Mouse (Mus musculus) neural tube, embryonic 12.5 days (tissue): Measurements from ENCODE around the gene Pitpnm2. TPM values are rescaled to one million over a fixed set of nuclear protein-coding genes. Genes with fewer than 3 reads are reported as not detected.

ENCODE experiments used
- ATAC-seq: fragments of 200-750 bp; cut with Nextera tagmentation; 2 replicates; pipeline ENCODE4 v1.8.0; 2017; ENCODE audit warnings: low read depth, mild to moderate bottlenecking, moderate TSS enrichment, moderate library complexity; ENCODE audit not compliant: low FRiP score
- H3K27ac ChIP-seq: fragments of 300-500 bp; sonication (generic); 2 replicates; pipeline ENCODE4 v1.5.1; 2016
- H3K27me3 ChIP-seq: fragments of 300-500 bp; sonication (generic); replicated peaks from 2 replicates; pipeline ENCODE4 v1.6.1; 2016; ENCODE audit warnings: mild to moderate bottlenecking
- H3K36me3 ChIP-seq: fragments of 300-500 bp; sonication (generic); 2 replicates; pipeline ENCODE4 v1.6.1; 2016; ENCODE audit warnings: mild to moderate bottlenecking
- H3K4me1 ChIP-seq: fragments of 300-500 bp; sonication (generic); 2 replicates; pipeline ENCODE4 v1.6.1; 2016
- H3K4me2 ChIP-seq: fragments of 300-500 bp; sonication (generic); replicated peaks from 2 replicates; pipeline ENCODE4 v1.6.1; 2016; ENCODE audit warnings: mild to moderate bottlenecking
- H3K4me3 ChIP-seq: fragments of 300-500 bp; sonication (generic); 2 replicates; pipeline ENCODE4 v1.5.1; 2016
- H3K9ac ChIP-seq: fragments of 300-500 bp; sonication (generic); 2 replicates; pipeline ENCODE4 v1.6.1; 2016; ENCODE audit warnings: mild to moderate bottlenecking
- H3K9me3 ChIP-seq: fragments of 300-500 bp; sonication (generic); 2 replicates; pipeline ENCODE4 v1.6.1; 2016; ENCODE audit warnings: mild to moderate bottlenecking
- WGBS: fragments of 180-500 bp; shearing (Covaris S2); methylation state at CpG from one replicate; pipeline ENCODE4 v1.1.7; 2016; 5-methylcytosine and 5-hydroxymethylcytosine counted together
- polyA plus RNA-seq: library from polyadenylated mRNA; unstranded; fragments of >200 nt; fragmentation: Nextera tagmentation; extraction: Ambion mirVana; gene quantifications from 2 replicates; pipeline ENCODE4 v1.2.1, GENCODE M21; 2016

The Pitpnm2 gene
- polyA plus RNA-seq, 1 experiment from 2014 or later = 7.4 TPM

GRCm38 (mm10) chr5:124103552-124103951, 146.0 kb downstream of the Pitpnm2 start:
- WGBS = 95% methylated on average over 9 of the region's 9 CpGs
- ATAC-seq = no peak

GRCm38 (mm10) chr5:124103020-124103419, 146.5 kb downstream of the Pitpnm2 start:
- Histone ChIP-seq H3K9me3 (no peaks in the 10 kb centered on the region; the same call in 1 of the 2 replicates), H3K27me3 (no peaks in the 10 kb centered on the region), H3K4me1 (no peaks in the 10 kb centered on the region), H3K27ac (no peak overlapping the region), H3K4me2 (no peak overlapping the region), H3K9ac (no peak overlapping the region), H3K4me3 (no peak overlapping the region), H3K36me3 (no peaks in the 10 kb centered on the region)
- no peak for ATAC-seq
- WGBS = 89% methylated on average over 3 of the region's 3 CpGs

More at GRCm38 (mm10) chr5:124103552-124103951, 146.0 kb downstream of the Pitpnm2 start:
- Histone ChIP-seq H3K4me1 (no peaks in the 10 kb centered on the region), H3K4me2 (no peak overlapping the region), H3K9ac (no peak overlapping the region), H3K27ac (no peak overlapping the region), H3K36me3 (no peaks in the 10 kb centered on the region), H3K9me3 (no peaks in the 10 kb centered on the region; the same call in 1 of the 2 replicates), H3K4me3 (no peak overlapping the region), H3K27me3 (no peaks in the 10 kb centered on the region)

DNA sequence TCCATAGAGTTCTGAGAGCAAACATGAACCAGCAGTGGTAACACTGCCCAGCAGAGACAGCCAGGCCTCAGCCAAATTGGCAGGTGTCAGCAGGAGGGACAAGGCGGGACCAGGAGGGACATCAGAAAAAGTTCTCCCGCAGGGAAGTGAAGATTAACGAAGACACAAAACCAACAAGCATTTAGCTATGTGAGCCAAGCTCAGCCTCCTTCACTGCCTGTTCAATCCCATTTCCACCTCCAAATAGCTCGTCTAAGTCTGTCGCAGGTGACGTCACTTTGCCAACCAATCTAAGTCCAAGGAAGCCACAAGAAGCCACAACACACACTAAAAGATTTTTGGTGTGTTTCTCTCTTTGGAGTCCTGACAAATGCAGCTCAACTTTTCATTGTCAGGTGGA, 147.2 kb downstream of the Pitpnm2 start:
- Histone ChIP-seq H3K27me3 (no peaks in the 10 kb centered on the region), H3K4me1 (no peaks in the 10 kb centered on the region), H3K9me3 (no peaks in the 10 kb centered on the region; the same call in 1 of the 2 replicates), H3K4me3 (no peak overlapping the region), H3K9ac (no peak overlapping the region), H3K27ac (no peak overlapping the region), H3K36me3 (no peaks in the 10 kb centered on the region), H3K4me2 (no peak overlapping the region)
- WGBS = 78% methylated on average over 6 of the region's 6 CpGs
- no peak for ATAC-seq

- no peaks in the 10 kb centered on the region; the same call in 1 of the 2 replicates for H3K9me3 ChIP-seq
- no peaks in the 10 kb centered on the region for H3K36me3 ChIP-seq
- WGBS = 92% methylated on average over 11 of the region's 11 CpGs
- no peak overlapping the region for H3K9ac ChIP-seq
- H3K27me3 ChIP-seq = peaks cover 4% of the 10 kb centered on the region
- no peak for ATAC-seq
- no peak overlapping the region for H3K27ac ChIP-seq
- no peak overlapping the region for H3K4me2 ChIP-seq
- H3K4me3 ChIP-seq = no peak overlapping the region
- H3K4me1 ChIP-seq = peaks cover 4% of the 10 kb centered on the region
These were observed 149.2 kb downstream of the Pitpnm2 start for GRCm38 (mm10) chr5:124100128-124101044.

- Histone ChIP-seq H3K4me1 (peaks cover 9% of the 10 kb centered on the region), H3K27ac (no peak overlapping the region), H3K9ac (no peak overlapping the region), H3K9me3 (no peaks in the 10 kb centered on the region; the same call in 1 of the 2 replicates), H3K27me3 (peaks cover 18% of the 10 kb centered on the region), H3K4me2 (no peak overlapping the region), H3K36me3 (no peaks in the 10 kb centered on the region), H3K4me3 (no peak overlapping the region)
- WGBS = 84% methylated on average over 2 of the region's 2 CpGs
- ATAC-seq = no peak
These were observed 150.6 kb downstream of the Pitpnm2 start for GRCm38 (mm10) chr5:124098923-124099322.

DNA sequence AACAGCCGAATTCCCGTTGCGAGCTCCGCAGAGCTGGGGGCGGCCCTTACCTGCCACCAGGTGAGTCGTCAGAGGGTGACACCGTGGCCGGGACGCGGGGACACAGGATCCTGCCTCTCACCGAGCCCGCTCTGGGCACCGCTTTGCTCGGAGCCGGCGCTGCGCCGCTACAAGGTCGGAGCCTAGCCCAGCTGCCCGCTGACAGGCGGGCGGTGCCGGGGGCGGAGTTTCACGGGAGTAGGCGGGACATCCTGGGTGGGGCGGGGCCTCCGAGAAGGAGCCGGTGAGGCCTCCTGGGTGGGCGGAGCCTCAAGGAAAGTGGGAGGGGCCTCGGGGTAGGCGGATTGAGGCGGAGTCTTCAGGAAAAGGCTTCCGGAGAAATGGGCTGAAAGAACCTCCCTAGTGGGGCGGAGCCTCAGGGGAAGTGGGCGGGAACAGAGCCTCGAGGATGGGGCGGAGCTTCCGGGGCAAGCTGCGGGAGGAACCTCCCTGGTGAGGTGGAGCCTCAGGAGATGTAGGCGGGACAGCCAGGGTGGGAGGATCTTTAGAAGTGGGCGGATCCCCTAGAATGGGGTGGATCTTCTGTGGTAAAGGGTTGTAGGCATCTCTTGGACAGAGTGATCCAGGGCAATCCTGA, 153.8 kb downstream of the Pitpnm2 start, which contains the start of gene Abcb9:
Gene Abcb9 (minus strand): TSS at position 203 of the 637 bp plus-strand sequence.
- Histone ChIP-seq H3K4me1 (peaks cover 9% of the 10 kb centered on the region), H3K36me3 (no peaks in the 10 kb centered on the region), H3K9ac (peak within 1 kb of the TSS; percentile 57), H3K9me3 (no peaks in the 10 kb centered on the region; the same call in 1 of the 2 replicates), H3K4me2 (peak within 1 kb of the TSS; percentile 67), H3K27me3 (peaks cover 24% of the 10 kb centered on the region), H3K27ac (no peak within 1 kb of the TSS), H3K4me3 (peak within 1 kb of the TSS; percentile 36)
- peak; percentile 72 for ATAC-seq
- under 1% methylated on average over 42 of the region's 42 CpGs for WGBS

DNA sequence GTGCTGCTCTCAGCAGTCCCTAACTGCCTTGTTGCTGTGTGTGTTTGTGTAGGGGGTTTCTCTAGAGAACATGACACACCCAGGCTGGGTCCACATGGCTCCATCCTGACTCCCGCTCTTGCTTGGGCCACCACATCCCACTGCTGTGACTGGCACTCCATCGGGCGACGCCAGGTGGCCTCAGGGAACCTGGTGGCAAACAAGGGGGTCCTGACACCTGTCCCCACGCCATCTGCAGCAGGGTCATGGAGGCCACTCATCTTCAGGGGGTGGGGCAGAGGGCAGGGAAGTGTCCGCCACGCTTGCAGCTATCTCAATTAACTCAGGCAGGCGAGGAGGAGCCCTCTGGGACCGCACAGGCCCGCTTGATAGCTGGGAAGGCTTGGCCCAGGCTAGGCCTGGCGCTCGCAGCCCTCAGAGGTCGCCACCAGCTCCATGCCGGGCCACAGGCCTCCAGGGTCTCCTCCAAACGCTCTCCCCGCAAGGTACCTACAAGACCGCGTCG, 154.4 kb downstream of the Pitpnm2 start:
- Histone ChIP-seq H3K27ac (no peak overlapping the region), H3K4me2 (peak overlapping the region; percentile 67), H3K27me3 (peaks cover 24% of the 10 kb centered on the region), H3K9ac (peak overlapping the region; percentile 57), H3K4me3 (peak overlapping the region; percentile 36), H3K9me3 (no peaks in the 10 kb centered on the region; the same call in 1 of the 2 replicates), H3K36me3 (no peaks in the 10 kb centered on the region), H3K4me1 (peaks cover 9% of the 10 kb centered on the region)
- 9% methylated on average over 19 of the region's 19 CpGs for WGBS
- ATAC-seq = peak; percentile 26

DNA sequence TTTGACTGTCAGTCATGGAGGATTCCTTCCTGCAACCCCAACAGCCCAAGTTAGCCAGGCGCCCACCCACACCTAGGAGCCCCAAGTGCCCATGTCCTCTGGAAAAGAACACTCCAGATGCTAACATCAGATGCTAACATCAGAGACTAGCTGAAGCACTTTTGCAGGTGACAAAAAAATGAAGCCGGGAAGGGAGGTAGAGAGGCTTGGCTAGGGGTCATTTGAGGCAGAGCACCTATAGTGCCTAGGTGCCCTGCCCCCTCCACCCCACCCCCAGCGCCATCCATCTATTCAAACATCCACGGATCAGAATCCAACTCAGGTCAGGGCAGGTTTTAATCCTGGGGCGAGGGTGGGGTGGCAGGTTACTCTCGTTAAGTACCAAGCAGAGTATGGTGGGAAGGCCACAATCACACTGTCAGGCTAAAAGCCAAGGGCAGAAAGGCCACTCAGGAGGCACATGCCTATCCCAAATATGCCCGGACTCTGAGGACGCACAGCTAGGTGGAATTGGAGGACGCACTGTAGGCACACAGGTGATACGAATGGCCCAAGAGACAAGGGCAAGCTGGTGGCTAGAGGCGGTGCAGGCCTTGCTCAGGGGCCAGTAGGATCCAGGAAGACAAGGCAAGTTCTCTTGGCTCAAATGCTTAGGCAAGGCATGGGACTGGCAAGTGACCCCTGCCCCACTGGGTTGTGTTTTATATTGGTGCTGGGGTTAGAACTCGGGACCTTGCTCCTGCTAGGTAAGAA, 155.5 kb downstream of the Pitpnm2 start:
- peaks cover 24% of the 10 kb centered on the region for H3K27me3 ChIP-seq
- no peak for ATAC-seq
- H3K9ac ChIP-seq = 0 out of 2 replicates have a peak overlapping the region, but pooled peaks have one; percentile 8
- no peaks in the 10 kb centered on the region for H3K9me3 ChIP-seq
- H3K27ac ChIP-seq = no peak overlapping the region
- H3K4me1 ChIP-seq = peaks cover 9% of the 10 kb centered on the region
- H3K4me2 ChIP-seq = no peak overlapping the region
- 90% methylated on average over 12 of the region's 12 CpGs for whole genome bisulfite sequencing
- H3K36me3 ChIP-seq = no peaks in the 10 kb centered on the region
- H3K4me3 ChIP-seq = no peak overlapping the region

DNA sequence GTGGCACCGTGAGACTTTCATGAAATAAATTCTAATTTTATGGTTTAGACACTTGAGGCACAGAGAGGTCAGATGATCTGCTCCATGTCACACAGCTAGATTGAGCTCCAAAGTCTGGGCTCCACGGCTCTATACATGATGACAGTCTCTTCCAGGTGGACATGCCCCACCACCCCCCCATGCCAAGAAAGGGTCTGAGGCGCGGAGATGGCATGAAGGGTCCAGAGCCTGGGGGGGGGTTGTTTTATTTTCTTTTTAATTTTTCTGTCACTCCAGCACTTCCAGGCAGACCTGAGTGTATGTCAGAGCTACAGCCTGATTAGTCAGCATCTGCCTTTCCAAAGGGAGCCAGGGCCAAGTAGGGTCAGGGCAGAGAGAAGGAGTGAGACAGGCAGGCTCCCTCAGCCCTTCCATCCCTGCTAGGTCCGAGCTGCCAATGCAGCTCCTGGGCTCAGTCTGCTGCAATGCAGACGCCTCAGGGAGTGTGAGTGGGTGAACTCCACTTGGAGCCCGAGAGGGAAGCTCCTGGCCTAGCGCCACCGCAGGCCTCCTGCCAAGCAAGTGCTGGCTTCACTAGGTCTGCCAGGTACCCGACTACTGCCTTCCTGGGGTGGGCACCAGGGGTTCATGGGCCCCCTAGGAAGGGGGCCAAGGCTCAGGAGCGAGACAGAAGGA, 156.3 kb downstream of the Pitpnm2 start:
- 79% methylated on average over 11 of the region's 11 CpGs for WGBS
- H3K9me3 ChIP-seq = no peaks in the 10 kb centered on the region
- no peak for ATAC-seq
- H3K27me3 ChIP-seq = peaks cover 24% of the 10 kb centered on the region
- H3K36me3 ChIP-seq = no peaks in the 10 kb centered on the region
- H3K4me3 ChIP-seq = no peak overlapping the region
- no peak overlapping the region for H3K27ac ChIP-seq
- H3K4me2 ChIP-seq = no peak overlapping the region
- peaks cover 9% of the 10 kb centered on the region for H3K4me1 ChIP-seq
- 0 out of 2 replicates have a peak overlapping the region, but pooled peaks have one; percentile 8 for H3K9ac ChIP-seq

GRCm38 (mm10) chr5:124091951-124092406, 157.6 kb downstream of the Pitpnm2 start:
- H3K9ac ChIP-seq = no peak overlapping the region
- H3K36me3 ChIP-seq = no peaks in the 10 kb centered on the region
- peaks cover 9% of the 10 kb centered on the region for H3K4me1 ChIP-seq
- peaks cover 24% of the 10 kb centered on the region for H3K27me3 ChIP-seq
- H3K4me2 ChIP-seq = no peak overlapping the region
- no peak overlapping the region for H3K27ac ChIP-seq
- H3K4me3 ChIP-seq = no peak overlapping the region
- H3K9me3 ChIP-seq = no peaks in the 10 kb centered on the region
- ATAC-seq = no peak
- 72% methylated on average over 9 of the region's 9 CpGs for WGBS

GRCm38 (mm10) chr5:124089868-124090267, 159.7 kb downstream of the Pitpnm2 start:
- Histone ChIP-seq H3K27me3 (peaks cover 16% of the 10 kb centered on the region), H3K27ac (no peak overlapping the region), H3K4me2 (no peak overlapping the region), H3K9me3 (no peaks in the 10 kb centered on the region), H3K4me1 (no peaks in the 10 kb centered on the region), H3K36me3 (no peaks in the 10 kb centered on the region), H3K4me3 (no peak overlapping the region), H3K9ac (no peak overlapping the region)
- 85% methylated on average over 23 of the region's 23 CpGs for WGBS
- ATAC-seq = no peak
